Mouse (Mus musculus) hindbrain, embryonic 11.5 days (tissue): ENCODE results near the gene Uqcr10. TPM values are rescaled to one million over a fixed set of nuclear protein-coding genes. Genes with fewer than 3 reads are reported as not detected.

Experiments used
- ATAC-seq: fragments of 200-750 bp; cut with Nextera tagmentation; 2 replicates; pipeline ENCODE4 v1.8.0; 2017; ENCODE audit warnings: mild to moderate bottlenecking, moderate TSS enrichment, moderate library complexity; ENCODE audit not compliant: low FRiP score
- DNase-seq: peaks from one replicate; pipeline ENCODE4 v3.0.0-alpha.2; 2015; ENCODE audit warnings: low spot score
- H3K27ac ChIP-seq: fragments of 300-500 bp; sonication (generic); 2 replicates; pipeline ENCODE4 v1.5.1; 2014; ENCODE audit warnings: mild to moderate bottlenecking, low read depth, low read length
- H3K27me3 ChIP-seq: fragments of 300-500 bp; sonication (generic); 2 replicates; pipeline ENCODE4 v1.6.1; 2014; ENCODE audit warnings: mild to moderate bottlenecking, low read length, moderate library complexity, mixed read lengths; ENCODE audit not compliant: control insufficient read depth, insufficient read depth
- H3K36me3 ChIP-seq: fragments of 300-500 bp; sonication (generic); 2 replicates; pipeline ENCODE4 v1.6.1; 2014; ENCODE audit warnings: mild to moderate bottlenecking, low read length, moderate library complexity, mixed read lengths; ENCODE audit not compliant: control insufficient read depth, insufficient read depth
- H3K4me1 ChIP-seq: fragments of 300-500 bp; sonication (generic); replicated peaks from 2 replicates; pipeline ENCODE4 v1.6.1; 2014; ENCODE audit warnings: low read length, mixed read lengths; ENCODE audit not compliant: control insufficient read depth, insufficient read depth
- H3K4me2 ChIP-seq: fragments of 300-500 bp; sonication (generic); replicated peaks from 2 replicates; pipeline ENCODE4 v1.6.1; 2014; ENCODE audit warnings: mild to moderate bottlenecking, low read depth, low read length
- H3K4me3 ChIP-seq: fragments of 300-500 bp; sonication (generic); 2 replicates; pipeline ENCODE4 v1.5.1; 2014; ENCODE audit warnings: low read depth, low read length
- H3K9ac ChIP-seq: fragments of 300-500 bp; sonication (generic); 2 replicates; pipeline ENCODE4 v1.6.1; 2014; ENCODE audit warnings: low read depth, low read length
- H3K9me3 ChIP-seq: fragments of 300-500 bp; sonication (generic); 2 replicates; pipeline ENCODE4 v1.6.1; 2016; ENCODE audit warnings: low read length; ENCODE audit not compliant: control insufficient read depth
- WGBS: fragments of 180-500 bp; shearing (Covaris S2); extraction: QIAGEN DNeasy Blood & Tissue Kit; methylation state at CpG from one replicate; pipeline ENCODE4 v1.1.7; 2014; 5-methylcytosine and 5-hydroxymethylcytosine counted together
- polyA plus RNA-seq: library from polyadenylated mRNA; unstranded; fragments of >200 nt; fragmentation: Nextera tagmentation; extraction: Ambion mirVana; gene quantifications from 2 replicates; pipeline ENCODE4 v1.2.1, GENCODE M21; 2014

The Uqcr10 gene
- polyA plus RNA-seq, 1 experiment from 2014 or later: 533 TPM

- Histone ChIP-seq H3K27me3 (no peaks in the 10 kb centered on the region), H3K9ac (no peak overlapping the region), H3K4me3 (no peak overlapping the region), H3K27ac (no peak overlapping the region), H3K9me3 (no peaks in the 10 kb centered on the region), H3K4me2 (no peak overlapping the region), H3K36me3 (no peaks in the 10 kb centered on the region; the same call in 1 of the 2 replicates), H3K4me1 (no peaks in the 10 kb centered on the region)
- 89% methylated on average over 7 of the region's 7 CpGs for WGBS
- no peak for DNase-seq
- ATAC-seq: no peak
Measured at GRCm38 (mm10) chr11:4677250-4677872, 26.8 kb downstream of the Uqcr10 start.

GRCm38 (mm10) chr11:4675693-4676092, 28.4 kb downstream of the Uqcr10 start:
- H3K4me3 ChIP-seq: no peak overlapping the region
- no peaks in the 10 kb centered on the region for H3K27me3 ChIP-seq
- no peak overlapping the region for H3K4me2 ChIP-seq
- 96% methylated on average over 6 of the region's 6 CpGs for WGBS
- H3K27ac ChIP-seq: no peak overlapping the region
- H3K9me3 ChIP-seq: no peaks in the 10 kb centered on the region
- no peaks in the 10 kb centered on the region; the same call in 1 of the 2 replicates for H3K36me3 ChIP-seq
- no peak overlapping the region for H3K9ac ChIP-seq
- ATAC-seq (no peak), DNase-seq (no peak)
- no peaks in the 10 kb centered on the region for H3K4me1 ChIP-seq

- no peak overlapping the region for H3K4me3 ChIP-seq
- H3K27ac ChIP-seq: no peak overlapping the region
- no peak overlapping the region for H3K9ac ChIP-seq
- H3K9me3 ChIP-seq: no peaks in the 10 kb centered on the region
- ATAC-seq: no peak
- no peaks in the 10 kb centered on the region for H3K4me1 ChIP-seq
- 91% methylated on average over 6 of the region's 6 CpGs for WGBS
- H3K36me3 ChIP-seq: no peaks in the 10 kb centered on the region
- no peak overlapping the region for H3K4me2 ChIP-seq
- H3K27me3 ChIP-seq: no peaks in the 10 kb centered on the region
- DNase-seq: no peak
Measured at GRCm38 (mm10) chr11:4675126-4675562, 29.0 kb downstream of the Uqcr10 start.

GRCm38 (mm10) chr11:4674593-4674992, 29.5 kb downstream of the Uqcr10 start:
- no peak overlapping the region for H3K27ac ChIP-seq
- no peak overlapping the region for H3K4me2 ChIP-seq
- H3K9me3 ChIP-seq: no peaks in the 10 kb centered on the region
- H3K9ac ChIP-seq: no peak overlapping the region
- DNase-seq: no peak
- ATAC-seq: no peak
- WGBS: 90% methylated on average over 1 of the region's 1 CpGs
- no peak overlapping the region for H3K4me3 ChIP-seq
- H3K27me3 ChIP-seq: no peaks in the 10 kb centered on the region
- no peaks in the 10 kb centered on the region for H3K4me1 ChIP-seq
- no peaks in the 10 kb centered on the region for H3K36me3 ChIP-seq

GRCm38 (mm10) chr11:4671736-4672135, 32.4 kb downstream of the Uqcr10 start:
- Histone ChIP-seq H3K9me3 (no peaks in the 10 kb centered on the region), H3K9ac (no peak overlapping the region), H3K4me2 (no peak overlapping the region), H3K4me3 (no peak overlapping the region), H3K4me1 (no peaks in the 10 kb centered on the region), H3K27me3 (no peaks in the 10 kb centered on the region), H3K36me3 (no peaks in the 10 kb centered on the region), H3K27ac (no peak overlapping the region)
- WGBS: 95% methylated on average over 4 of the region's 4 CpGs
- DNase-seq (no peak), ATAC-seq (no peak)

- no peaks in the 10 kb centered on the region for H3K4me1 ChIP-seq
- no peak overlapping the region for H3K4me2 ChIP-seq
- H3K9me3 ChIP-seq: no peaks in the 10 kb centered on the region
- no peaks in the 10 kb centered on the region for H3K27me3 ChIP-seq
- H3K27ac ChIP-seq: no peak overlapping the region
- ATAC-seq (no peak), DNase-seq (no peak)
- no peak overlapping the region for H3K9ac ChIP-seq
- H3K36me3 ChIP-seq: no peaks in the 10 kb centered on the region
- no peak overlapping the region for H3K4me3 ChIP-seq
- WGBS: 96% methylated on average over 11 of the region's 11 CpGs
Measured at GRCm38 (mm10) chr11:4662496-4662878, 41.7 kb downstream of the Uqcr10 start.

- 87% methylated on average over 10 of the region's 10 CpGs for WGBS
- H3K4me1 ChIP-seq: no peaks in the 10 kb centered on the region
- no peaks in the 10 kb centered on the region for H3K36me3 ChIP-seq
- no peak overlapping the region for H3K4me2 ChIP-seq
- H3K9me3 ChIP-seq: no peaks in the 10 kb centered on the region
- no peak for DNase-seq
- no peak overlapping the region for H3K4me3 ChIP-seq
- ATAC-seq: no peak
- no peak overlapping the region for H3K27ac ChIP-seq
- no peak overlapping the region for H3K9ac ChIP-seq
- no peaks in the 10 kb centered on the region for H3K27me3 ChIP-seq
Measured at GRCm38 (mm10) chr11:4661871-4662495, 42.2 kb downstream of the Uqcr10 start.

GRCm38 (mm10) chr11:4661324-4661723, 42.8 kb downstream of the Uqcr10 start:
- no peaks in the 10 kb centered on the region for H3K36me3 ChIP-seq
- DNase-seq: no peak
- no peak overlapping the region for H3K4me3 ChIP-seq
- H3K4me1 ChIP-seq: no peaks in the 10 kb centered on the region
- H3K9me3 ChIP-seq: no peaks in the 10 kb centered on the region
- H3K27me3 ChIP-seq: no peaks in the 10 kb centered on the region
- H3K27ac ChIP-seq: no peak overlapping the region
- WGBS: 94% methylated on average over 4 of the region's 4 CpGs
- no peak overlapping the region for H3K4me2 ChIP-seq
- no peak for ATAC-seq
- no peak overlapping the region for H3K9ac ChIP-seq
